Mouse (Mus musculus): ENCODE measurements around the gene Slf2. TPM values are rescaled to one million over a fixed set of nuclear protein-coding genes. Genes with fewer than 3 reads are reported as not detected.
A peak's percentile ranks its signal among the peaks of the same experiment; 100 is the strongest.

Slf2 gene
- total RNA-seq, 4 experiments from 2014 or later, result 37.3 to 50.4 (median 42.3) TPM

DNA sequence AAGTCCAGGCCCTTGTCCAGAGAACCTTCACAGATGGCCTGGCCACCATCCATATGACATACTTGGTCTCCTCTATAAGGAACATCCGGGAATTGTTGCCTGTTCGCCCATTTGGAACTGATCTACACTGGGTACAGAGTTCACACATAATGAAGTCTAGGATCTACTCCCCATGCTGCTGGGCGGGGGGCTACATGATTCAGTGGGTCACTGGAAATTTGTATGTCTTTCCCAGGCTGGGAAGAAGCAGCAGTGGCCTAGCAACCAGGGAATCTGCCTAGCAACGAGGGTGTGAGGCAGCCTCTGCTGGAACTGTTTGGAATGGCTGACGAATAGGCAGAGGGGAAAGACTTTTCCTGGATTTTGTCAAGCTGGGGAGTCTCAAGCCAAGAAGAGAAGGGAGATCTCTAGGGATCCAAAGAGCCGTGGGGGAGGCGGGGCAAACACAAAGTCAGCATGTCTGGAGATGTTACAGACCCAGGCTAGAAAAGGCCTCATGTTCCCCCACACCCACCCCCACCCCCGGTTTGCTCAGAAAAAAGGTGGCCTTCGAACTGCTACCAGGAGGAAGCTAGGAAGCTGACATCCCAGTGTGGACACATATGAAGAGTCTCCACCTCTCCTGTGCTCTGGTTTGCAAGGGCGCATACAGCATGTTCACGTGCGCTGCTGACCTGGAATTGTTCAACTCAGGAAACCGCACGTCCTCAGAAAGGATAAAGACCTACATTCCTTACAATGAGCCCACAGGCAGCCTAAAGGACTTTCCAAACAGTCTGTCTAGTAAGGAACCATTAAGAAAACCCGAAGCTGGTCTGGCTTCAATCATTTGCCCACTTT, 22.9 kb upstream of the Slf2 start:
- DNase-seq (ENCODE audit: low spot score in 2 of 2), result peak; percentile 20 to 39

DNA sequence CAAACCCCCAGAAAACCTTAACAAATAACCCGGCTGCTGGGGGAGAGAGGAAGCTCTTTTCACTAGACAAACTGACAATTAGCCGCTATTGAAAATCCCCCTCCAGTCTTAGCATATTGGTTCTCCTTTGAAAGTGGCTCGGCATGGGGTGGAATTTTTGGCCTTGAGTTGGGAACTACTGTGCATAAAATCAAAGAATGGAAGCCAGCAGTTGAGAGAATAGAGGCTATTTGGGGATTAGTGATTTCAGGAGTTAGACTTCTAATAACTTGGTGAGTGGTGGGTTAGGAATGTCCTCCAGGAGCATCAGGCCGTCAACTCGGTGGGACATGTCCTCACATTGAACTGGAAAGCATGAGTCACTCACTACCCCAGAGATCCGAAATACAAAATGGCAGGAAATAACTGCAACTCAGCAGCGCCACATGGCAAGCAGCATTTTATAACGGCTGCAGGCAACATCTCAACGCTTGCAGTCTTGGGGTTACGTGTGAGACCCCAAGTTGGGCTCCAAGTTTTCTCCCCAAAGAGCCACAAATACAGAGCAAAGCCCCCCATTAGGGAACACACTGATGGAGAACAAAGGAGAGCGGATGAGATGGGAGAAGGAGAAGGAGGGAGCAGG, 22.0 kb upstream of the Slf2 start:
- no peak for DNase-seq (ENCODE audit: low spot score in 2 of 2)

DNA sequence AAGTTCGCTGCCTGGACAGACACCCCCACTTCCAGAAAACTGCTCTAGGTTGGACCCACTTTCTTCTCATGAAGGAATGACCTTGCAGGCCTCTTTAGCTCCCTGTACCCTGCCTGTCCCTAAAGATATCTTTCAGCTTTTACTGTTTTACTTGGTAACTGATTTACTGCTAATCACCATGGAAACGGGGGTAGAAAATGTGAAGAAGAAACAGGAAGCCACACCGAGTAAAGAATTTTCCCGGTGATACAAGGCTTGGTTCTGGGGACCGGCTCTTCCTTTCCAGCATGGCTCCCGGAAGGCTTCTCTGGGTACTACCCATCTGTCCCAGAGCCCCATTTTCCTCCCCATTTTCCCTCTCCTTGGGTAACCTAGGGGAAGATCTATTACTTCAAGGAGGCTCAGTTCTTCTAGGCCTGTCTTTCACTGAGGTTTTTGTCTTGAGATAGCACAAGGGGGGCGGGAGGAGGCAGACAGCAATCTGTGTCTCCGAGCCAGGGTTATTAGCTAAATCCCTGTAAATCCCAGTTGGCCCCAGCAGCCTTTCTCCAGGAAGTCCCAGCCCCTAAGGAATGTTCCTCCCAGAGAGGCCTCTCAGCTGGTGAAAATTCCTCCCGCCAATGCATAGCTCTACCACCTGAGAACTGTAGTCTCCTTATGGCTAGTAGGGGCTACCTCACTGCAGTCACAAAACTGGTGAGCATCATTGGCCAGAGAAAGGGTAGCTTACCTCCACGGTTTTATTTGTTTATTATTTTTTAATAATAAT, 16.3 kb upstream of the Slf2 start:
- DNase-seq (ENCODE audit: low spot score in 2 of 2), result no peak

DNA sequence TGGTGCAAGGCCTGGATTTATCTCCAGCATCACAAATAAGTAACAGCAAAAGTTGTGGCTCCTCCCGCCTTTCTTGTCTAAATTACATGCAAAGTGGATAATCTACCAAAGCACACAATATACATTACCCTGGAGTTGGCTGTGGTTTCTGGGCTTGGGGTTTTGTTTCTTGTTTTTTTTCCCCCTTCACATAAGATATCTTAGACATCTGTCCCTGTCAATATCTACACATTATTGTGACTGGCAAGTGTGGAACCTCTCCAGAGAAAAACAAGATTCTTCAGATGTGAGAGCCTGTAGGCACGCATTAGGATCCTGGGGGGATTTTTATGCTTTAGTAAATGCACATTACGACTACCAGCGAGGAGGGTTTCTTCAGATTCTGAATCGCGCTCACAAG, 12.8 kb upstream of the Slf2 start:
- DNase-seq (ENCODE audit: low spot score in 2 of 2), result no peak

GRCm38 (mm10) chr19:44921466-44922139, 9.3 kb upstream of the Slf2 start:
- no peak for DNase-seq (ENCODE audit: low spot score in 2 of 2)

- no peak for DNase-seq (ENCODE audit: low spot score in 2 of 2)
Observed at GRCm38 (mm10) chr19:44922521-44922920, 8.4 kb upstream of the Slf2 start.

GRCm38 (mm10) chr19:44924699-44925098, 6.3 kb upstream of the Slf2 start:
- DNase-seq (ENCODE audit: low spot score in 2 of 2), result no peak

DNA sequence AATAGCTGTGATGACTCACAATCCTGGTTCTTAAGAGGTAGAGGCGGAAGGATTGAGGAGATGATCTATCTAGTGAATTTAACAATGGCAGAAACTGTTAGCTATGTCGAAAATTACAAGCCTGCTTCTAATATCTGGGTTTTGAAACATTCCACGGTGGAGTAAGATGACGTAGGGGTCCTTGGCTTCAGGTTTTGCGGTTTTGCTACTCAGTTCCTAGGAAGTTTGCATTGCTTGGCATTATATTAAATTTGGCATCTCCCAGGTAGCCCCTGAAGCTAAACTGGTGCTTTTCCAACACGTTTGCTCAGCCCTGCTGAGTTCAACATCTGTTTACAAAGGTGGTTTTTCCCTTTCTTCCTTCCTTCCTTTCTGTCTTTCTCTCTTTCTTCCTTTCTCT, 4.2 kb upstream of the Slf2 start:
- no peak for DNase-seq (ENCODE audit: low spot score in 2 of 2)

- DNase-seq (ENCODE audit: low spot score in 2 of 2), result no peak
Observed at GRCm38 (mm10) chr19:44927250-44927649, 3.7 kb upstream of the Slf2 start.

DNA sequence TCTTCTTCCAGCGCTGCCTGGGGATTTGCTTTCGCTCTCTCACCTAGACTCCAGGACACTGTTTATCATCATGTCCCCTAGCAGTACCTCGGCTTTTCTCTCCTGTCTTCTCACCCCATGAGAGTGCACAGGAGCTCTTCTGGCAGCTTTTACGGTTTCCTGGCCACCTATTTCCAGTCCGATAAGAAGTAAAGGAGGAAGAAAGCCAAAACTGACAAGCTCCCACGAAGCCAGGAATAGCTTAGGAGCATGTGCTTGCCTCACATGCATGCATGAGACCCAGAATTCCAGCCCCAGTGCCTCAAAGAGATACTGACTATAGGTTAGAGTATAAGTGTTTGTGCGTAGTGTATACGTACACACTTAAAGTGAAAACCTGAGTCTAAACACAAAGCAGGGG, 2.8 kb upstream of the Slf2 start:
- DNase-seq (ENCODE audit: low spot score in 2 of 2), result no peak

DNA sequence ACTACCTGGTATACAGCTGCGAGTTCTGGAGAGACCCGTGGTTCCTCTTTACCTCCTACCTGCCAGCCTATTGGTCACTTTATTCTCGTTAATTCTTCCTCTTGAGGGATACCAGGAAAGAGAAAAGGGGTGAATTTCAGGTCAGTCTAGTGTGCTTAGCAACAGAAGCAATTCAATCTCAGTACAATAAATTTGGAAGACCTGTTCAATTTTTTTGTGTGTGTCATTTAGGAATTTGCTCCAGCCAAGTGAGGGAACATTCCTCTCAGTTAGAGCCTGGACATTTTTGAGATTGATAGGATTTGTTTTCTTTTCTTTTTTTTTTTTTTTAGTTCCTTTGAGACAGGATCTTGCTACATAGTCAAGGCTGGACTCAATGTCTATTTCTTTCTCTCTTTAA, 1.7 kb upstream of the Slf2 start:
- DNase-seq (ENCODE audit: low spot score in 2 of 2), result no peak

- no peak for DNase-seq (ENCODE audit: low spot score in 2 of 2)
Observed at GRCm38 (mm10) chr19:44929663-44930062, 1.3 kb upstream of the Slf2 start.

DNA sequence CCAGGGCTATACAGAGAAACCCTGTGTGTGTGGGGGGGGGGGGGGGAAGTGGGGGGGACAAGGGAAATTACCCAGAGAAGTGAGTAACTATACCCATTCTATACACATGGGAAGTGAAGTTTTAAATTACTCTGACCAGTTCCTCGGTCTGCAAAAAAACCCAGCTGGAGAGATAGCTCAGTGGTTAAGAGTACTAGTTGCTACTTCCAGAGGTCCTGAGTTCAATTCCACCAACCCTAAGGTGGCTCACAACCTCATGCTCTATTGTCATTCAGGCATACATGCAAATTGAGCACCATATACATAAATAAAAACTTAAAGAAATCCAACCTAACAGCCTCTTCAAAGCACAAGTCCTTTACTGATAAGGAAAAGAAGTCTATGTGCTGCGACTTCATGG, 829 bp upstream of the Slf2 start:
- no peak for DNase-seq (ENCODE audit: low spot score in 2 of 2)

DNA sequence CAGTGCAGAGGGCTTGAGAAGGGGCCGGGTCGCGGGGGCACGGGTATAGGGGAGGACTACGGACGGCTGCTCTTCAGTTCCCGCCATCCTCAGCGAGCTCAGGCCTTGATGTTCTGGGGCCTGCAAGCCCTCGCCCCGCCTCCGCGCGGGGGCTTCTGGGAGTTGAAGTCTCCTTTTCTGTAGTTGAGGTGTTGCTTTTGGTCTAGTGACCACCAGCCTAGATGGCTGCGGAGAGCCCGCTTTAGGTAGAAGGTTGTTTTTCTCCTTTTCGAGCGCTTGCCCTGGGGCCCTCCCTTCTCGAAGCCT, 456 bp downstream of the Slf2 start:
- peak; percentile 64 to 80 for DNase-seq (ENCODE audit: low spot score in 2 of 2)

DNA sequence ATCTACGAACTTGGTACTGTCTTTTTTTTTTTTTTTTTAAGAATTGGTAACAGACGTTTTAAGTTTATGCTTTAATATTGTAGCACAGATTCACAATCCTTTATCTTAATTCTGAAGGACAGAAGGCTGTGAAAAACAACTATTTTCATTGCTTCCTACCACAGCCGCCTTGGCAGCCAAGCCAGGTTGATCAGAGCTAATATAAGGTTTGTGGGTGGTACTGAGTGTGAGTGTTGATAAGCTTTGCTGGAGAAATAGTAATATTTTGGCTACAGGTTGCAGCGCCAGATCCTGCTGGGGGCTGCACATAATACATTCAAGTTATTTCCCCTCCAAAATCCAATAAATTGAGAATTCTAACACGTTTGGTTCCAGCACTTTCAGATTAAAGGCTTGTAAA, 1.1 kb downstream of the Slf2 start:
- DNase-seq (ENCODE audit: low spot score in 2 of 2), result peak in 1 of 2 experiments; percentile 39

- no peak for DNase-seq (ENCODE audit: low spot score in 2 of 2)
Observed at GRCm38 (mm10) chr19:44933136-44933535, 2.2 kb downstream of the Slf2 start.

DNA sequence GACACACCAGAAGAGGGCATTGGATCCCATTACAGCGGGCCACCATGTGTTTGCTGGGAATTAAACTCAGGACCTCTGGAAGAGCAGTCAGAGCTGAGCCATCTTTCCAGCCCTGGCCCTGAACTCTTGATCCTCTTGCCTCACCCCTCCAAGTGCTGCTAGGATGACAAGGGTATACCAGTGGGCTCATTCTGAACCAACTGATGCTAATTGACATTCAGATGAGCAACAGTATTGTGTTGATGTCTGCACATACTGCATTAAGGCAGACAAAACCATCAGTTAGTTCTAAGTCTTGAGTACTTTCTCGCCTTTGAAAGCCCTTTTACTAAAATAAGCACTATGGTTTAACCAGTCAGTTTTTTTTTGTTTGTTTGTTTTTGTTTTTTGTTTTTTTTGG, 28.7 kb downstream of the Slf2 start:
- DNase-seq (ENCODE audit: low spot score in 2 of 2), result no peak

DNA sequence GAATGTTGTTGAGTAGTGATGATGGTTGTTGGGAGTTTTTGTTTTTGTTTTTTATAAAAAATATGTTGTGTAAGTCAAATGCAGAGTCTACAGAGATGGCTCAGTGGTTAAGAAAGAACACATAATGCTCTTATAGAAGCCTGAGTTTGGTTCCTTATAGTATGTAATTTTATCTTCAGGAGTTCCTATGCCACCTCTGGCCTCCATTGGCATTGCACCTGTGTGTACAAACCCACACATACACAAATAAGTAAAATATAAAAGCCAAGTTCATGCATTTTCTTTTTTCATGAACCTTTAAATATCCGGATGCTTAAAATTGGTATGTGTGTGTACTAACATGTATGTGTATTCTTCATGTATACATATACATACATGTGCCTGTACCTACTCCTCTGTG, 35.0 kb downstream of the Slf2 start:
- DNase-seq (ENCODE audit: low spot score in 2 of 2), result no peak

DNA sequence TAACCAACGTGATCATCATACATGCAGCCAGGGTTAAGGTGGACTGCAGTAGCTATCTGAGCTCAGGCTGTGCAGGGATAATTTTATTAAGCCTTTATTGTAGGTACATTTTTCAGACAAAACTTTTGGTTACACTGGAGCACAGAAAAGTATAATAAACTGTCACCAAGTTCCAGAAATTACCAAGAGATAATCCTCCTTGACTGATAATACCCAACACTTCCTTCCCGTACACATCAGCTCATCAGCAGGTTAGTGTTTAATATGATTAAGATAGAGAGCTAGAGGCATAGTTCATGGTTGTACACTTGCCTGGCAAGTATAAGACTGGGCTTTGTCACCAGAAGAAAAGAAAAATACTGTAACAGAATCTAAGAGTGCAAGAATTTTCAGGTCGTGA, 37.4 kb downstream of the Slf2 start:
- no peak for DNase-seq (ENCODE audit: low spot score in 2 of 2)

DNA sequence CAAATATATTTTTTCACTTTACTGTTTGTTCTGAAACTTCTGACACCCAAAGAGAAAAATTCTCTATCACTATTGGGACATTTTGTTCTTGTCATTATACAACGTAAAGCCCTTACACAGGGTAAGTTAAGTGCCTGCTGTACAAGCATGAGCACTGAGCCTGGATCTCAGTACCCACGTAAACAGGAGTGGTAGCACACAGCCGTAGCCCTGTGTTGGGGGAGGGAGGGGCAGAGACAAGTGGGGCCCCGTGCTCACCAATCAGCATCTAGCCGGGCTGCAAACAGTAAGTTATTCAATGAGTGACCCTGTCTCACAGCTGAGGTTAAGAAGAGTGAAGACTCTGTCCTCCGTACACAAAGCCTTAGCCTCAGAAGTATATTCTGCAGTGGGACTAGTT, 45.7 kb downstream of the Slf2 start:
- DNase-seq (ENCODE audit: low spot score in 2 of 2), result no peak

DNA sequence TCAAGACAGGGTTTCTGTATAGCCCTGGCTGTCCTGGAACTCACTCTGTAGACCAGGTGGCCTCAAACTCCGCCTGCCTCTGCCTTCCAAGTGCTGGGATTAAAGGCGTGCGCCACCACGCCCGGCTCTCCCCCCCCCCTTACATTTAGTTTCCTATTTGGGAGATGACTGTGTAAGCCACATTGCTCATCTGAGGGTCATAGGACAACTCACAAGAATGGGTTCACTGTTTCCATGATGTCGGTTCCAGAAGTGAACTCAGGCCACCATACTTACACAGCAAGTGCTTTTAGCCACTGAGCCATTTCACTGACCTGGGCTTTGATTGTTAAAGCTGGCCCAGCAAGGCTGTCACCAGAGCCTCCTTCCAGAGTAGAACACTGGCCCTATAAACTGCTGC, 46.2 kb downstream of the Slf2 start:
- DNase-seq (ENCODE audit: low spot score in 2 of 2), result no peak

DNA sequence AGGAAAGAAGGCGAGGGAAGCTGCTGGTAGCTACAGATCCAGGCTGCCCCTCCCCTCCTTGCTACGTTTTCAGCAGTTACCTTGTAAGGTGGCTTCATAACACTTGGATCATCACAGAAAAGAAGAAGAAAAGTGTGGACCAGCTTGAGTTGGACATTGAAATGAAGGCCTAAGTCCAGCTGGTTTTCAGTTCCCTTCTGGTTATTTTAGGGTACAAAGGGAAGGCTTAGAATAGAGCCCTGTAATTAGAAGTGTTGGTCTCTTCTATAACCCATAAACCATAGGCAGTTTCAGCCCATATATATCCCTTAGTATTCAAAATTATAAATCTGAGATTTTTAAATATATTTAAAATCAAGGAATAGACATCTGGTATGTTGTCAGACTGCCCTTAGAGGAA, 49.8 kb downstream of the Slf2 start:
- no peak for DNase-seq (ENCODE audit: low spot score in 2 of 2)
